Mouse (Mus musculus): ENCODE data around the gene Smox.

Smox gene

GRCm38 (mm10) chr2:131484182-131484581 is 7.1 kb upstream of the Smox start:
- no peak for DNase-seq (ENCODE audit: low read depth, low spot score)

DNA sequence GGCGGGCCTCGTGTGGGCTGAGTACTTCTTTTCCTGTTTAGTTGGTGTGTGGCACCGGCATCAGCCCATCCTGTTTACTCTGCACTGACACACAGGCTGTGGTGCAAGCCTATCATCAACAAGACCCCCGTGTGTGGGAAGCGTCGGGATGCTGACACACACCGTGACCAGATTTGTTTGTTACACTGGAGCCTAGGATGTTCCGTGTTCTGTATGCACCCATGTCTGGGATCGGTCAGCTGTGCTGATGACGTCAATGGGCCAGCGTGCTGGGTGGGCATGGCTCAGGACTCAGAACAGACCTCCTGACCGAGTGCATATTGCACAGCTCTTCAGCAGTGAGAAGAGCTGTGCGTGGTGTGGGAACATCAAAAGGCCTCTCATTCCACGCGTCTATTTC is 6.2 kb upstream of the Smox start:
- DNase-seq (ENCODE audit: low read depth, low spot score) = no peak

- no peak for DNase-seq (ENCODE audit: low read depth, low spot score)
Measured at GRCm38 (mm10) chr2:131486046-131486445, 5.2 kb upstream of the Smox start.

DNA sequence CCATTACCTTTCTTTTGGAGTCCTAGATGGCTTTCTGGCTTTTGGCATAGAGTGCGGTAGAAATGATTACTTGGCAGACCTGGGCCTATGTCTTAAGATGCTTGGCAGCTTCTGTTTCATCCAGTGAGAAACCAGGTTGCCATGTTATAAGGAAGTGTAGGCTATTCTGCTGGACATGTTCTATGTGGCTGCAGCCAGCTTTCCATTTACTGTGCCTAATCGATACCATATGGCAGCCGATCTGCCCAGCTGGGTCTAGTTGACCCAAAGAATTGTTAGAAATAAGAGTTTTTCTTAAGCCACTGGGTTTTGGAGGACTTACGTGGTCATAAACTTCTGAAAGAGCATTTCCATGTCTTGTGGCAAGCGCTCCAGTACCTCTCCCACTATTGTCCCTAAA is 4.0 kb upstream of the Smox start:
- DNase-seq (ENCODE audit: low read depth, low spot score) = no peak

GRCm38 (mm10) chr2:131488261-131488660 is 3.0 kb upstream of the Smox start:
- DNase-seq (ENCODE audit: low read depth, low spot score) = no peak

DNA sequence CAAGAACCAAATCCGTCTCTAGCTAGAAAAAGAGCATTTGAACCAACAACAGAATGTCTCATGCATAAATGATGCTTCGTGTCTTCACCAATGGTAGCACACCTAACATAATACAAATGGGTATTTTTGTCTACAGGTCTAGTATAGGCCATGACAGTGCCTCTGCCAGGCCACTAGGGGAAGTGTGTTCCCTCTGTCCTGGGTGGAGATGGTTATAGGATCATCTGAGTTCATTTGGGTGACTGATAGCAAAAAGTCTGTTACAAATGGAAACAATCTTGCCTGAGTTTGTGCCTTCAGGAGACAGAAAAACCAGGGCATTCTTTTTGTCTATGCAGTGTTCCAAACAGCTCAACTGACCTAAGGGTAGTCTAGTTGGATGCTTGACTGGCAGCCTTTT is 2.4 kb upstream of the Smox start:
- no peak for DNase-seq (ENCODE audit: low read depth, low spot score)

DNA sequence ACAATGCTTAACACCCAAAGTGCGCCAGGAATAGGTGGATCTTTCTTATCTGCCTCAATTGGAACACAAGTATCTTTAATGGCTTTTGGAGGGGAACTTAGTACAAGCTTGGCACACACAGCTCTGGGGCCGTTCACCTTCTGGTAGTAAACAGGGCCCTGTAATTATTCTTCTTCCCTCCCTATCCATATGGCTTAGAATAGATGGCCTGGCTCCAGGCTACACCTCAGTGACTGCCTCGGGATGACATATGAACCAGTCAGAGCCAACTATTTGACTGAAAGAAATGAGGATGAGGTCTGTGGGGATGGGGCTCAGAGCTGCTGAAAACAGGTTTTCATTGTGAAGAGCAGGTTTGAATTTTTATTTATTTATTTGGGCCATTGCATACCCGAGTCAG is 1.7 kb upstream of the Smox start:
- DNase-seq (ENCODE audit: low read depth, low spot score) = no peak

- peak; percentile 90 for DNase-seq (ENCODE audit: low read depth, low spot score)
Measured at GRCm38 (mm10) chr2:131491707-131492595, 655 bp downstream of the Smox start.

DNA sequence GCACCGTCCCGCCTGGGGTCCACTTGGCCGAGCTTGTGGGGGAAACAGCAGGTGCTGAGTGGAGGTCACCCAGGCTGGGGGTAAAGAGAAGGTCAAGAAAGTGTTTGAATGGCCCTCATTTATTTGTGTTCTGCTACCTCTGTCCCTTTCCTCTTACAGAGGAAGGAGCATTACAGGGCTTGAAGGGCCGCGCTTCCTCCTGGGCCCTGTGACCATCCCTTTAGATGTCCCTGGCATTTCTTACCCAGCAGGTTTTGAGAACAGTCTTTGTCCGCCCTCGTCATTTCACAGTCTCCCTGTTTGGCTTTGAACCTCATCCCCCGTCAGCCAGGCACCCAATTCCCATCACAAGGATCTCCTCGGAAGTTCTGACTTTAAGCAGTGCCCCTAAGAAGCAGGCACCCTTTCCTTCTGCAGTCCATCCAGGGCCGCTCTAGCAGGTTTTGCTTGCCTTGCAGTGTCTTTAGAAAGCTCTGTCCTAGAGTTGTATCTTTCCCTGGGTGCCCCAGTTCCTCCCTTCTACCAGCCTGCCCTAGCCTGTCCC is 1.4 kb downstream of the Smox start:
- DNase-seq (ENCODE audit: low read depth, low spot score) = peak; percentile 9

- DNase-seq (ENCODE audit: low read depth, low spot score) = no peak
Measured at GRCm38 (mm10) chr2:131493446-131493845, 2.1 kb downstream of the Smox start.

DNA sequence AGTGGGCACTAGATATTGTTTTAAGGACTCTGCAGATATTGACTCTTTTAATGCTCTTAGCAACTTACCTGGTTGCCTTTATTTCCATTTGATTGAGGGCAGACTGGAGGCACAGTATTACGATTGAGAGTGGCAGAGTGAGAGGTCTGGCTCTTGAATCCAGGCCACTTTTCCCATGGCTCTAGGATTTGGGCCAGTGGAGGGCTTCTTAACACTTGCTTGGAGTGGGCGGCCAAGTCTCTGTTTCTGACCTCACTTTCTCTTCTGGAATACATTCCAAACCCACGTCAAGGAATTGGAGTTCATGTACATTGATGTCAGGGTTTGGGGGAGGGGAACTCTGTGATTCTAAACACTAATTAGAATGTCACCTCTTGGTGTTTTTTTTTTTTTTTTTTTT is 4.0 kb downstream of the Smox start:
- DNase-seq (ENCODE audit: low read depth, low spot score) = no peak

GRCm38 (mm10) chr2:131496125-131496820 is 5.0 kb downstream of the Smox start:
- no peak for DNase-seq (ENCODE audit: low read depth, low spot score)

DNA sequence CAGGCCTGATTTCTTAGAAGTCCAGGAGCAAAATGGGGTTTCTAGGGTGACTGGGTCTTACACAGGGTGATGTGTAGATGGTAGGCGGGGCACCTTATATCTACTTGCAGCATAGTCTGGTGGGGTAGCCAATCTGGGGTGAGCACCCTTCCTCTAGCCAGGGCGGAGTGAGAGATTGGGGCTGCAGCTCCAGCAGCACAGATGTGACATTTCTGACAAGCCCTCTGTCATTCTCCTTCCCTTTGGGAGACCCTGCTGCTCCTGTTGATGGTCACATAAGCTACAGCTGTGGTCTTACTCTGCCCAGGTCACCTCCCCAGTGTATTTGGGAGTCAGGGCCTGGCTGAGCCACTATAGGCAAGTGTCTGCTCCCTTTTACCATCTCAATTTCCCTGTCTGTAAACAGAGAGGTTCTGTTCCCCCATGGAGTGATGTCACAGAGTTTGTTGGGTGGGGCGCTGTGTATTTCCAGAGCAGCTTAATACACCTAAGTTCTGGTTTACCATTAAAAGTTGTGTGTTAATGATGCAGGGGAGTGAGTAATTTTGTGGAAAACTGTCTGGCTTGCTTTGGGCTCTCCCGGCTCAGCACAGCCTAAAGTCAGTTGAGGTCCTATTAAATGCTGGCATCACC is 6.0 kb downstream of the Smox start:
- DNase-seq (ENCODE audit: low read depth, low spot score) = no peak

- DNase-seq (ENCODE audit: low read depth, low spot score) = no peak
Measured at GRCm38 (mm10) chr2:131498219-131498618, 6.9 kb downstream of the Smox start.

GRCm38 (mm10) chr2:131499290-131499845 is 8.1 kb downstream of the Smox start:
- DNase-seq (ENCODE audit: low read depth, low spot score) = no peak

DNA sequence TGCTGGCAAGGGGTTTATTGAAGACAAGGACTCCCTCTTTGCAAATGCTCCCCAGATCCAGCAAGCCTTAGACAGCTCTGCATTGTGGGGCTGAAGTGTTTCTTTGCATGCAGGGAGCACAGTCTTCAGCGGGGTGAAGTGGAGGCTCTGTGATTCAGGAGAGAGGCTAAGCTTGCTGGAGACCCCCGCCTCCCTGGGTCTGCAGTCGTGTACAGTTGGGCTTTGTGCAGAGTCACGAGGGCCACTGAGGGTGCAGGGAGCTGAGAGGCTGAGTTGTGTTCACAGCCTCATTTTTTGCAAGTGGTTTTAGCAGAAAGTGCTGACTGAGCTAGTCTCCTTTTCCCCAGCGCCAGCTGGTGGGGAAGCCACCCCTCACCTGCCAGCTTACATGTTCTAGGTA is 10.6 kb downstream of the Smox start:
- DNase-seq (ENCODE audit: low read depth, low spot score) = no peak

DNA sequence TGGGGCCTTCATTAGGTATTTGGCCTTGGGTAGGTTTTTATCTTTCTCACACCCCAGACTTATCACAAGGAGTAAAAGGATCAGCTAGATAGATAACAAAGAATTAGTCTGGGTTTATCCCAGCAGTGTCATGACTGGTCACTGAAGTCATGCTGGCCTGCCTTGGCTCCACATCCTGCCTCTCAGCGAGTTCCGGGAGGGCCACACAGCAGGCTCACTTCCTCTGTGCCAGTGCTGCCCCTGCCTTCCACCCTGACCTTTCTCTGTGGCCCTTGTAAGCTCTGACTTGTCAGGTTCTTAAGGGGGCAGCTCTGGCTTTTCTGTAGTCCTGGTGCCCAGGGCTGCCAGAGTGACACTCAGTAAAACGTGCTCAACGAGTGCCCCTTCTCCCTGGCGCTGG is 11.3 kb downstream of the Smox start:
- DNase-seq (ENCODE audit: low read depth, low spot score) = no peak

- DNase-seq (ENCODE audit: low read depth, low spot score) = no peak
Measured at GRCm38 (mm10) chr2:131505431-131505830, 14.1 kb downstream of the Smox start.

GRCm38 (mm10) chr2:131506358-131506757 is 15.1 kb downstream of the Smox start:
- no peak for DNase-seq (ENCODE audit: low read depth, low spot score)

GRCm38 (mm10) chr2:131508501-131508900 is 17.2 kb downstream of the Smox start:
- no peak for DNase-seq (ENCODE audit: low read depth, low spot score)

DNA sequence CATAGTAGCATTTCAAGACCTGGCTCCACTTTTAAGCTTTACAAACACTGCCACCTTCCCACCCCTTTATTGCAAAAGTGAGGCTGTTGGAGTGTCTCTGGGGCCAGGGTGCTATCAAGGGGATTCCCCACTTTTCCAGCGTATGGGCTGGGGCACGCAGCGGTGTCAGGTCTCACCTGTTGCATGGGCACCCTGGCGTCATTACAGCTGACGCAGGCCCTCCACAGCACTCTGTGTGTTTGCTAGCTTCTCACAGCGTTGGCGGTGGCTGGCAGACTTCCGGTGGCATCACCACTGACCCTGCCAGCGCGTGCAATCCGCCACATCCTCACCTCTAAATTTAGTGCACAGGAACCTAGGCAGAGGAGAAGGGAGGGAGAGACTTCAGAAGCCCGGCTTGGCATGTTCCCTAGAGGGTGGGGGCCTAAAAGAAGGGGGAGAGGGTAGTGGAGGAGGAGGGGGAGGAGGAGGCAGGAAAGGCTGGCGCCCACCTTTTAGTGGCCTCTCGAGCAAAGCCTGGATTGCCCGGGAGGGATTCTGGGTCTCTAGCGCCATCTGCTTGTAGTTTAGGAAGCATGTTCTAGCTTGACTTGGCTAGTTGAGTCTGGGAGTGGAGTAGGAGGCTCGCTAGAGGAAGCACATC is 18.5 kb downstream of the Smox start:
- DNase-seq (ENCODE audit: low read depth, low spot score) = peak; percentile 91
